Mouse (Mus musculus) midbrain, embryonic 11.5 days (tissue): ENCODE data around the gene Ccdc106. TPM values are rescaled to one million over a fixed set of nuclear protein-coding genes. Genes with fewer than 3 reads are reported as not detected.

Source experiments
- ATAC-seq: fragments of 200-750 bp; cut with Nextera tagmentation; 2 replicates; pipeline ENCODE4 v1.8.0; 2017; ENCODE audit warnings: moderate TSS enrichment, moderate library complexity; ENCODE audit not compliant: low FRiP score
- DNase-seq: peaks from one replicate; pipeline ENCODE4 v3.0.0; 2015; ENCODE audit warnings: low spot score; ENCODE audit errors: missing footprints
- H3K27ac ChIP-seq: fragments of 300-500 bp; sonication (generic); 2 replicates; pipeline ENCODE4 v1.5.1; 2014; ENCODE audit warnings: low read depth, low read length
- H3K27me3 ChIP-seq: fragments of 300-500 bp; sonication (generic); 2 replicates; pipeline ENCODE4 v1.6.1; 2014; ENCODE audit warnings: mild to moderate bottlenecking, low read length, moderate library complexity, mixed read lengths; ENCODE audit not compliant: control insufficient read depth, insufficient read depth
- H3K36me3 ChIP-seq: fragments of 300-500 bp; sonication (generic); 2 replicates; pipeline ENCODE4 v1.6.1; 2014; ENCODE audit warnings: mild to moderate bottlenecking, low read length, moderate library complexity, mixed read lengths; ENCODE audit not compliant: control insufficient read depth, insufficient read depth
- H3K4me1 ChIP-seq: fragments of 300-500 bp; sonication (generic); 2 replicates; pipeline ENCODE4 v1.6.1; 2014; ENCODE audit warnings: low read length; ENCODE audit not compliant: control insufficient read depth, insufficient read depth
- H3K4me2 ChIP-seq: fragments of 300-500 bp; sonication (generic); 2 replicates; pipeline ENCODE4 v1.6.1; 2014; ENCODE audit warnings: mild to moderate bottlenecking, moderate library complexity
- H3K4me3 ChIP-seq: fragments of 300-500 bp; sonication (generic); 2 replicates; pipeline ENCODE4 v1.5.1; 2014; ENCODE audit warnings: low read depth, low read length
- H3K9ac ChIP-seq: fragments of 300-500 bp; sonication (generic); 2 replicates; pipeline ENCODE4 v1.6.1; 2014; ENCODE audit warnings: low read length
- H3K9me3 ChIP-seq: fragments of 300-500 bp; sonication (generic); 2 replicates; pipeline ENCODE4 v1.6.1; 2016; ENCODE audit warnings: low read length; ENCODE audit not compliant: control insufficient read depth
- WGBS: fragments of 180-500 bp; shearing (Covaris S2); extraction: QIAGEN DNeasy Blood & Tissue Kit; methylation state at CpG from one replicate; pipeline ENCODE4 v1.1.7; 2014; 5-methylcytosine and 5-hydroxymethylcytosine counted together
- polyA plus RNA-seq: library from polyadenylated mRNA; unstranded; fragments of >200 nt; fragmentation: Nextera tagmentation; extraction: Ambion mirVana; gene quantifications from 2 replicates; pipeline ENCODE4 v1.2.1, GENCODE M21; 2014

Ccdc106 gene
- polyA plus RNA-seq, 1 experiment from 2014 or later, result 5.0 TPM

- Histone ChIP-seq H3K27me3 (peaks cover 54% of the 10 kb centered on the region), H3K4me2 (peak overlapping the region; percentile 77), H3K36me3 (no peaks in the 10 kb centered on the region), H3K27ac (no peak overlapping the region), H3K4me3 (peak overlapping the region; percentile 52), H3K4me1 (peaks cover 28% of the 10 kb centered on the region), H3K9ac (peak overlapping the region; percentile 54), H3K9me3 (no peaks in the 10 kb centered on the region)
- DNase-seq, result no peak
- 3% methylated on average over 31 of the region's 45 CpGs for WGBS
- ATAC-seq, result no peak; the same call in 1 of the 2 replicates
Measured at GRCm38 (mm10) chr7:5052931-5053343, 32.6 kb downstream of the Ccdc106 start.

- H3K4me1 ChIP-seq, result peaks cover 28% of the 10 kb centered on the region
- no peak overlapping the region for H3K27ac ChIP-seq
- 6% methylated on average over 32 of the region's 32 CpGs for WGBS
- H3K4me3 ChIP-seq, result peak overlapping the region; percentile 52
- H3K9ac ChIP-seq, result peak overlapping the region; percentile 54
- peak overlapping the region; percentile 77 for H3K4me2 ChIP-seq
- ATAC-seq (no peak), DNase-seq (peak; percentile 93)
- H3K9me3 ChIP-seq, result no peaks in the 10 kb centered on the region
- H3K36me3 ChIP-seq, result no peaks in the 10 kb centered on the region
- peaks cover 60% of the 10 kb centered on the region for H3K27me3 ChIP-seq
Measured at GRCm38 (mm10) chr7:5053456-5054179, 33.3 kb downstream of the Ccdc106 start.

DNA sequence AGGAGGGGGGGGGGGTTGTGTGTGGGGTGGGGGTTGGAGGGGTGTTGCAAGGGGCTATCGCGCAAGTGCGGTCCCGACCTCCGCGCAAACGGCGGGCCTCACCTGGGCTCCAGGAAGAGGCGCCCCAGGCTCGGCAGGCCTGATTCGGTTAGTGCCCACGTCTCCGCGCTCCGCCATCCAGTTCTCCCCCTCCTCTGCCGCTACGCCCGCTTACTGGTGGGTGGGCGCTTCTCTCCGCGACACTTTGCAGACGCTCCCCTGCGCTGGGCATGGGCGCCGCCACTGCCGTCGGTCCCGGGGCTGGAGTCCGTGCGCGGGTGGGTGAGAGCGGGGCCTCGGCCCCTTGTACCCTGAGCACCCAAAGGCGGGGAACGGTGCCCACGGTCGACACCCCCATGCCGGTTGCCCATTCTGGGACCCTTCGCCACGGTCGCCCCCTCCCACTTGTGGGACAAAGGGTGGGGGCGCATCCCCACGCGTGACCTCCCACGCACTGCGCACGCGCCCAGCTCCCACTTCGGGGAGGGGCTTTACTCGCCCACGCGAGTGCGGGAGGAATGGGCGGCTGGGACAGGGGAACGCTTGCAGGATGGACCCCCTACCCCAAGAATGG lies 36.4 kb downstream of the Ccdc106 start:
- ATAC-seq (no peak), DNase-seq (no peak)
- Histone ChIP-seq H3K9me3 (no peaks in the 10 kb centered on the region), H3K27ac (no peak overlapping the region), H3K36me3 (no peaks in the 10 kb centered on the region), H3K4me3 (peak overlapping the region; percentile 34), H3K9ac (peak overlapping the region; percentile 60), H3K4me2 (peak overlapping the region; percentile 58), H3K4me1 (peaks cover 34% of the 10 kb centered on the region), H3K27me3 (peaks cover 62% of the 10 kb centered on the region)
- WGBS, result 2% methylated on average over 42 of the region's 55 CpGs

DNA sequence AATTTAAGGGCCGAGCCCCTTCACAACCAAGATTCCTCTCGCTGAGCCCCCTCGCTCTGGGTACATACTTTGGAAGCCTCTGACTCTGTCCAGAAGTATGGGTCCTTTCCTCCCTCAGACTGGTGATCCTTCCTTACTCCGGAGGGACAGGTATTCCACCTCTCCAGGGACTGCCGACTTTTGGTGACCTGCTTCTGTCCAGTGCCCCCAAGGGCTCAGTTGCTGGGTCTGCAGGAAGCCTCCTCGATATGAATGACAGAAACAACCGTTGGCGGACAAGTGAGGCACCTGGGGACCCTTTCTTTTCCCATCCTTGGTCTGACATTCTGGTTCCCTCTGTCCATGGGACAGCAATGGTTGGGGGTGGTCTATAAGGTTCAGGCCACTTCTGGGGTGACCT lies 37.0 kb downstream of the Ccdc106 start:
- peaks cover 62% of the 10 kb centered on the region for H3K27me3 ChIP-seq
- H3K9ac ChIP-seq, result peak overlapping the region; percentile 60
- no peaks in the 10 kb centered on the region for H3K36me3 ChIP-seq
- H3K4me3 ChIP-seq, result peak overlapping the region; percentile 34; the same call in 1 of the 2 replicates
- no peak for ATAC-seq
- no peak for DNase-seq
- WGBS, result 40% methylated on average over 8 of the region's 8 CpGs
- H3K4me1 ChIP-seq, result peaks cover 28% of the 10 kb centered on the region
- H3K4me2 ChIP-seq, result peak overlapping the region; percentile 58
- no peaks in the 10 kb centered on the region for H3K9me3 ChIP-seq
- no peak overlapping the region for H3K27ac ChIP-seq

DNA sequence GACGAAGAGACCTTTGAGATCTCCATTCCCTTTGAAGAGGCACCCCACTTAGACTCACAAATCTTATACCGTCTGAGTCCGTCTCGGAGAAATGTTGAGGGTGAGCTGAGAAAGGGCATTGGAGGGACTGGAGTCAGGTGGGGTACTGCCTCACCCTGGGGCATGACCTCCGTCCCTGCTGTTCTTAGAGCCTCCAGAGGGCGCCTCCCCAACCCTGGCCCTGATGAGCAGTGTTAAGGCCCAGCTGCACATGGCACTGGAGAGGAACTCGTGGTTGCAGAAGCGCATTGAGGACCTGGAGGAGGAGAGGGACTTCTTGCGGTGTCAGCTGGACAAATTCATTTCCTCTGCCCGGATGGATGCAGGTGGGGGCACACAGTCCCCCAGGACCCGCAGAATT lies 37.5 kb downstream of the Ccdc106 start:
- H3K4me2 ChIP-seq, result no peak overlapping the region; the same call in 1 of the 2 replicates
- no peaks in the 10 kb centered on the region for H3K9me3 ChIP-seq
- ATAC-seq (no peak), DNase-seq (no peak)
- H3K4me1 ChIP-seq, result peaks cover 24% of the 10 kb centered on the region
- WGBS, result 27% methylated on average over 11 of the region's 11 CpGs
- H3K27ac ChIP-seq, result no peak overlapping the region
- H3K27me3 ChIP-seq, result peaks cover 59% of the 10 kb centered on the region
- no peak overlapping the region for H3K9ac ChIP-seq
- no peak overlapping the region for H3K4me3 ChIP-seq
- H3K36me3 ChIP-seq, result no peaks in the 10 kb centered on the region

DNA sequence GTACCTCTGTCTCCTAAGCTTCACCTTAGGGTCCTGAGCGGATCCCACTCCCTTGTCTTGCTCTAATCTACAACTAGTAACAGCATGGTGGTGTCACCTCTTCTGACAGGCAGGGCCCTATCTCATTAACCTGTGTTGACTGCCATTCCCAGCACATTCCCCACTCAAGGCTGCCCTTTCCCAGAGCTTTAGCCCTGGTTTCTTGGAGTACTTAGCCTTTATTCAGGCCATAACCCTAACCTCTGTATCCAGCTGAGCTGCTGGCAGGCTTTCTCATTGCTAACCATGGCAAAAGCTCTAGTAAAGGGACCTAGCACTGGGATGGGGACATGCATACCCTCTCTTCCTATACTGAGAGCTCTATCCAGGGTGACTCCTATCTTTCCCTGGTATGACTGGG lies 38.3 kb downstream of the Ccdc106 start:
- Histone ChIP-seq H3K4me2 (no peak overlapping the region), H3K27ac (no peak overlapping the region), H3K4me1 (peaks cover 22% of the 10 kb centered on the region), H3K4me3 (no peak overlapping the region), H3K9me3 (no peaks in the 10 kb centered on the region), H3K36me3 (no peaks in the 10 kb centered on the region), H3K27me3 (peaks cover 51% of the 10 kb centered on the region), H3K9ac (no peak overlapping the region)
- 84% methylated on average over 1 of the region's 1 CpGs for WGBS
- DNase-seq (no peak), ATAC-seq (no peak)

- ATAC-seq (no peak), DNase-seq (no peak)
- 93% methylated on average over 12 of the region's 12 CpGs for WGBS
- peaks cover 43% of the 10 kb centered on the region for H3K27me3 ChIP-seq
- H3K9me3 ChIP-seq, result no peaks in the 10 kb centered on the region
- peaks cover 27% of the 10 kb centered on the region for H3K4me1 ChIP-seq
- H3K4me3 ChIP-seq, result no peak overlapping the region
- no peak overlapping the region for H3K9ac ChIP-seq
- no peak overlapping the region for H3K27ac ChIP-seq
- H3K36me3 ChIP-seq, result no peaks in the 10 kb centered on the region
- H3K4me2 ChIP-seq, result no peak overlapping the region
Measured at GRCm38 (mm10) chr7:5059421-5059820, 39.1 kb downstream of the Ccdc106 start.

DNA sequence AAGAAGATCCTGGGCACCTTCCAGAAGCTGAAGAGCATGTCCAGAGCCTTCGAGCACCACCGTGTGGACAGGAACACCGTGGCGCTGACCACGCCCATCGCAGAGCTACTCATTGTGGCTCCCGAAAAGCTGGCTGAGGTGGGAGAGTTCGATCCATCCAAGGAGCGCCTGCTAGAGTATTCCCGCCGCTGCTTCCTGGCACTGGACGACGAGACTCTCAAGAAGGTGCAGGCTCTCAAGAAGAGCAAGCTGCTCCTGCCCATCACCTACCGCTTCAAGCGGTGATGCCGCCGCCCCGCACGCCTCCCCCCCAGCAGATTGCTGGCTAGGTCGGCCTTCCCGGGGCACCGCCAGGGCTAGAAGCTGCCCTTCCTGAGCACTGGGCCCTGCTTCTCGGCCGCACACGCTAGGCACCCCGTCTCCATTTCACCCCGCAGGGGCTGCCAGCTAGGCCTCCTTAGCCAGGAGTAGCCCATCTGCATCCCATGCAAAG lies 39.9 kb downstream of the Ccdc106 start:
- Histone ChIP-seq H3K27ac (peak overlapping the region; percentile 99), H3K4me1 (peaks cover 28% of the 10 kb centered on the region), H3K4me2 (peak overlapping the region; percentile 92), H3K9ac (peak overlapping the region; percentile 93), H3K9me3 (no peaks in the 10 kb centered on the region), H3K36me3 (no peaks in the 10 kb centered on the region), H3K27me3 (peaks cover 34% of the 10 kb centered on the region), H3K4me3 (peak overlapping the region; percentile 80)
- 4% methylated on average over 27 of the region's 27 CpGs for WGBS
- DNase-seq, result peak; percentile 94
- ATAC-seq, result peak; percentile 2; the same call in 1 of the 2 replicates
